Mouse (Mus musculus) R1 (cell line): Measurements from ENCODE around the gene Adrm1.

Source experiments
- DNase-seq: peaks from one replicate; pipeline ENCODE4 v3.0.0-alpha.2; 2018; ENCODE audit warnings: low read depth, low spot score

Gene Adrm1

DNA sequence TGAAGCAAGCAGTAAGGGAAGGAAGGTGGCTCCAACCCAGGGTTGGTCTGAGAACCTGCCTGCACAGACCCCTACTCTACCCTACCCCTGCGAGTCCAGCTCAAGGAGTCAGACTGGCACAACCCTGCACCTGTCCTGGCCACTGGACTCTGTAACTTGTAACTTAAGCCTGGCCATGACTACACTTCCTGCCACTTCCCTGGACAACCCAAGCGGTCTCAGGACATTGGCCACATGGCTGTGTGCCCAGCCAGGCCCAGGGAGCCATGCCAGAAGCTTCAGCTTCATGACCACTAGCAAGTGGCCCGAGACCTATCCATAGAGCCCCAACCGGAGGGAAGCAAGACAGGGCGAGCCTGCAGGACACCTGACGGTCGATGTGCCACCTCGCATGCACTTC lies 46.3 kb downstream of the Adrm1 start:
- no peak for DNase-seq

DNA sequence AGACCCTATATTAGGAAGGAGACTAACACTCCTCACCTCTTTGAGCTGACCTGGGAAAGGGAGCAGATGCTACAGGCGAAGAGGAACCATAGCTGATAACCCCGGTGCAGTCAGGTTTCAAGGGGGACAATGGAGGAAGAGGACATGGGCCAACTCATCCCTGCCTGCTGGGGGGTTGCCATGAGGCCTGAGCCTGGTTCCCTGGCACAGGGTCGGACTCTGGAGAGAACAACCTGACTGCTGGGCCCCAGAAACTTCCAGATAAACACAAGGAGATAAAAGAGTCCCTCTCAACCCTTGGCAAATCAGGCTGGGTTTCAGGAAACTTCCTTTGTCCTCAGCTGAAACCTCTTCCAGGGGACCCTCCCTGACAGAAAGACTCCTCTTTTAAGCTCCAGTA lies 47.0 kb downstream of the Adrm1 start:
- DNase-seq, result no peak

DNA sequence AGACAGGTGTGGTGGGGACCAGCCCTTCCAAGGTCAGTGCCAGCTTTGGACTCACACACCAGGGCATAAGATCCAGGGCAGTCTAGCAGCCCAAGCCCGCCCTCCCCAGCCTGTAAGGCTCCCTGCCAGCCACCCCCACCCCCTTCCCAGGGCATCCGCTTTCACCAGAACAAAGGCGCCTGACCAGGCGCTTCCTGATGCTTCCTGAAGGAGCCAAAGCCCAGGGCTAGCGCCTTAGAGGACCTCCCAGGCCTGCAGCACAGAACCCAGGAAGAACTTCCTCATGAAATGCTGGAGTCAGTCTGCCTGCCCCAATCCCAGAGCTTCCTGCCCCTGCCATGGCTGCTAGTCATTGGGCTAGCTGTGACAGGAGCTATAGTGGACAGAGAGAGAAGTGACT lies 47.4 kb downstream of the Adrm1 start:
- DNase-seq, result no peak

DNA sequence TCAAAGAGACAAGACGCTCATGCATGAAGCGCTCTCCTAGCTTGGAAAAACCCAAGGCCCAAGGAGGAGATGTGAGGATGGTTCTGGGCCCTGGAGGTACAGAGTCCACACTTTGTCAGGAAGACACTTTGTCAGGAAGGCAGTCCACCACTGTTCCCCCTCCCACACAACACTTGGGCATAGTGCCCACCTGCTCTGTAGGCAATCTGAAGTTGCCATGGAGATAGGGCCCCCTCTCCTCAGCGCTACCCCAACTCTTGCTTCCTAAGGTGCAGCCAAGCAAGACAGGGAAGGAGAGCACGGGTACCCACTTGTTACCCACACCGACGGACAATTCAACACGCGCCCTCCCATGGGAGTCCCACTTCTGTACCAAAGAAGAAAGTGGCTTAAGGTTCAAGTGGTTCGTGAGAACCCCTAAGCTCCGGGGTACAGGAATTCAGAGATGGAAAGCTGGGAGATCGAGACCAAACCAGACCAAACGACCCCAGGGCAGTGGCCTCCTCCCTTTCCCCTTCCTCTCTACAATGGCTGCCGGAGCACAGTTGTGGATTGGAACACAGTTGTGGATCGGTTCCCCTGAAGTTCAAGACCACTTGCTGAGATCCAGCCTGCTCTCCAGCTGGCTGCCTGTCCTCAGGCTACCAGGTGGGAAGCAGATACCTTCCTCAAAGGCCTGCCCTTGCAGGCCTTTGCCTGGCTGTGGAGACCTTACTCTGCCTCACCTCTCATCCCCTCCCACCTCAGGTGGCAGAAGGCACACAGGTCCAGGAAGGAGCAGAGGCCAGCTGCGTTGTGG lies 48.1 kb downstream of the Adrm1 start:
- peak; percentile 51 for DNase-seq

DNA sequence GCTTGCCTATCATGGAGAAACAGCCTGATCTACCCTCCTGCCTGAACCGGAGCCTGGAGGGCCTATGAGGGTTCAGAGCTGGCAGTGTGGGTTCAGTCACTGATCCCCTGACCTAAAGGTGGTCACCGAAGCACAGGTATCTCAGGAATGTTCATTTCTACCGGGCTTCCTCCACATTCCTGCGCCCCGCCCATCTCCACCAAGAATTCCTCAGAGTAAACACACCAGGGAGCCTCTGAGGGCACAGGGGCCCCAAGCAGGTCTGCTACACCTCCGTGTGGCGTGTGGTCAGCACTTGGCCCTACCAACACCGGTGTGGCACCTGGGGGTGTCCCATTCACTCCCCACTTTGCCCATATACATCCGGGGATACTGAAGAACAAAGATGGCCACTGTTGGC lies 48.9 kb downstream of the Adrm1 start:
- DNase-seq, result peak; percentile 94

DNA sequence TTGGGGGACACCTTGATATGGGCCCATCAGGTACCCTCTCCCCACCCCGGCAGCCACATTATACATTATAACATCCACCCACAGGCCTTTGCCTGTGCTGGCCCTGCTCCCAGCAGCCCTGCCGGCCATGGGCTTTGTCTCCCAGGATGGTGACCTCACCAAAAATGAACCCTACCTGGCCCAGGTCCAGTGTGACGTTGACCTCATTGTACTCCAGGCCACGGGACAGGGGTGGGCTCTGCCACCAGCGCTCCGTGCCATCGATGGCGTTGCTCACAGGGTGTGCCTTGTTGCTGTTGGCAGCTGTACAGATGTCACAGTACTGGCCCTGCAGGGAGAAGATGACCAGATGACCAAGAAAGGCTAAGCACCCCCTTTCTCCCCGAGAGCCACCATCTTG lies 49.8 kb downstream of the Adrm1 start:
- no peak for DNase-seq

DNA sequence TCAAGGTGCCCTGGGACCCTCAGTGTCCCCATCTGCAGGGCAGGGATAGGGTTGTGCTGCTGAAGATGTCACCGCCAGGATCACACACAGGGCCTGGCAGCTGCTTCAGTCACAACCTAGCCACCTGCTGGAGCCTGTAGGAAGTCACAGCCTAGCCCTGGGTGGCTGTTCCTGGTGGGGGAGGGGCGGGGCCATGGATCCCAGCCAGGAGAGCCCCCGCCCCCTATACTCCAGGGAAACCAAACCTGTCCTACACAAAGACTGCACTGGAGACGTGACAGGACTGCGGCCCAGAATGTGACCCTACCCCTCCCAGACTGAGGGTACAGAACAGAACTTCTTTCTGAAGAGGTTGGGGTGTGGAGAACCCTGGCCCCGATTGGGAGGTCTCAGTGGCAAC lies 51.0 kb downstream of the Adrm1 start:
- DNase-seq, result peak; percentile 93

DNA sequence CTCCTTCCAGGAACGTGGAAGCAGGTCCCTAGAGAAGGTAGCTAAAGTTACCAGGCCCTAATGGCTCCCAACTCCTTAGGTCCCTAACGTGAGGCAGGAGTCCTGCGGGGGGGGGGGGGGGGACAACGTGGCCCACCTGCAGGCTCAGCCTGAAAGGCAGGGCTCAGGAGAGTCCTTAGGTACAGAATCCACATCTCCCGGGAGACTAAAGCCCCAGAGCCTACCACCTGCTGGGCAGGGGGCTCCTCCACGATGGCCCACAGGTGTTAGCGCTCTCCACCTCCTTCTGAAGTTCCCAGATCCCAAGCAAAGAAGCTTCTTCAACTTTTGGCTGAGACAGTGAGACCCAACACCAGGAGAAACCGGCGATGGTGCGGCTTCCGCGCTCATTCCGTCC lies 53.4 kb downstream of the Adrm1 start:
- no peak for DNase-seq

DNA sequence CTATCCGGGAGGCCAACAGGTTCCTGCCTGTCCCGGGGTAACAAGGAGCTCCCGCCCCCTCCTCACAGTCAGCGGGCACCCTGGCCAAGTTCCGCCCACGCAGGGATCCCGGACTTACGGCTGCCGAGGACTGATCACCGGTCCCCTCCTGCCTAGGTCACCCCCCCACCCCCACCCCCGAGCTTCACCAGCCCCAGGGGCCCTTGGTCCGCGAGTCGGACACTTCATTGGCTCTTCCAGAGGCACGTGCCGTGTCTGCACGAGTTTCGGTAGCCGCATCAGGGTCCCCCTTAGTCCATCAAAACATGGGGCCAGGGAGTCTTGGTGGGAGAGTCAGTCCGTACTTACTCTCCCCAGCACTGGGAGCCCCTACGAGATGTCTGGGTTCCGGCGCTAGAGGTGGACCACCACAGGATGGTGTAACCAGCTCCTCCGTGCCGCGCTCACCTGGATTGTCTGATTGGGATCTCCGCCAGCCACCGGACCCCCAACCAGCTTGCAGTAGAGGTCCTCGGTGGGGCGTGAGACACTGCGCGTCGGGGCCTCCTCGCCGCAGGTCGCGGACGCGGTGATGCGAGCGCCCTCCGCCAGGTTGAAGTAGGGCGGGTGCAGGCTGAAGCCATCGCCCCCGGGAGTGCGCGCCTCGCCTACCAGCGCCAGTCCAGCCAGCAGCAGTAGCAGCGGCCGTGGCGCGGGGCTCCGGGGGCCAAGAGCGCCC lies 53.9 kb downstream of the Adrm1 start:
- peak; percentile 56 for DNase-seq
